Mouse (Mus musculus) ES-E14 (cell line): ENCODE measurements around the gene Mrpl38.

ENCODE experiments used
- CHD2 ChIP-seq: IDR thresholded peaks from 2 replicates; pipeline ENCODE4 v1.6.1; 2014; ENCODE audit warnings: mild to moderate bottlenecking, low read depth, low read length, inconsistent platforms
- HCFC1 ChIP-seq: IDR thresholded peaks from 2 replicates; pipeline ENCODE4 v1.6.1; 2012; ENCODE audit warnings: low read length, inconsistent platforms, borderline replicate concordance; ENCODE audit not compliant: insufficient read depth
- MAFK ChIP-seq: IDR thresholded peaks from 2 replicates; pipeline ENCODE4 v1.6.1; 2014; ENCODE audit warnings: mild to moderate bottlenecking, low read depth, low read length, inconsistent platforms; ENCODE audit not compliant: insufficient read depth

DNA sequence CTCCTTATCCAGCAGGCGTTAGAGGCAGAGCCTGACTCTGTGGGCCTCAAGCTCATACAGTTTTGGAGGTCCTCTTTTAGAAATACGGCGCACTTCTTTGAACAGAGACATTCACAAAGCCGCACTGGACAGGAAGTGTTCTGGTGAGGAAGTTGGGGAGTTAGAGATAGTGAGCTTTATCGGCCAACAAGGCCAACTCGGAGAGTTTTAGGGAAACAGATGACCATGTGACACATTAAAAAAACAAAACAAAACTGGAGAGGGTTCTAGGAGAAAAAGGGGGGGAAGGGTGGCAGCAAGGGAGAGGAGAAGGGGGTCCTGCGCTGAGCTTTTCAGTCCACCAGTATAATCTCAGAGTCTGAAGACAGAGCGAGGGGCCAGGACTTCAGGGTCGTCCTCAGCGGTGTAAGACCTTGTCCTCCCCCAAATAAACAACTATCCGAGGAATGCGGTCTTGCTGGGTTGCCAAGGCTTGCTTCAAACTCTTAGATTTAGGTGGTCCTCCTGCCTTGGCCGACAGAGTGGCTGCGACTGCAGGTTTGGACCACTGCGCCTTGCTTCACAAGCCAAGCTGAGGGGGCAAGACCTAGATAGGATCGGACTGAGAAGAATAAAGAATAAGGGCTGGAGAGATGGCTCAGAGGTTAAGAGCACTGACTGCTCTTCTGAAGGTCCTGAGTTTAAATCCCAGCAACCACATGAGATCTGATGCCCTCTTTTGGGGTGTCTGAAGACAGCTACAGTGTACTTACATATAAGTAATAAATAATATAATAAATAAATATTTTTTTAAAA, 44.7 kb downstream of the Mrpl38 start:
- TF ChIP-seq HCFC1 (no peak), CHD2 (no peak), MAFK (no peak)
